Mouse (Mus musculus) embryo, embryonic 9.5 days (tissue): ENCODE results near the gene Ngp.
"Not testable (repeated sequence)": the region's sequence is repeated elsewhere in the genome, so short reads cannot be mapped to it uniquely, and the experiment has no call there.

Experiments used
- DNase-seq: peaks from one replicate; pipeline ENCODE4 v3.0.0-alpha.2; 2017; ENCODE audit errors: extremely low spot score

Ngp gene

GRCm38 (mm10) chr9:110419511-110420112 lies at the start of gene Ngp:
Gene Ngp (plus strand): TSS chr9:110419747.
- no peak for DNase-seq

GRCm38 (mm10) chr9:110369860-110370259 lies 49.7 kb upstream of the Ngp start:
- no peak for DNase-seq

DNA sequence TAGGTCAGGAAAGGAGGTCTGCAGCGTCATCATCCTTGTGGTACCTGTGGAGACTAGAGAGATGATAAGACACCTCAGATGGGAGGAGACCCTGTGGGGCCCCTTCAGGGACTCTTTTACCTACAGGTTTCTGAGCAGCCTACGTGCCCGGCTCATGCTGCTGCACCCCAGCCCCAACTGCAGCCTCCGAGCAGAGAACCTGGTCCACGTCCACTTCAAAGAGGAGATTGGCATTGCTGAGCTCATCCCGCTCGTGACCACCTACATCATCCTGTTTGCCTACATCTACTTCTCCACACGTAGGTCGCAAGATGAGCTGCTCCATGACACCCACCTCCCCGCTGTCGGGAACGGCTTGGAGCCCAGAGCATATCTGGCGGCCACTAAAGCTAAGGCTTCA lies 45.7 kb upstream of the Ngp start:
- DNase-seq = no peak

DNA sequence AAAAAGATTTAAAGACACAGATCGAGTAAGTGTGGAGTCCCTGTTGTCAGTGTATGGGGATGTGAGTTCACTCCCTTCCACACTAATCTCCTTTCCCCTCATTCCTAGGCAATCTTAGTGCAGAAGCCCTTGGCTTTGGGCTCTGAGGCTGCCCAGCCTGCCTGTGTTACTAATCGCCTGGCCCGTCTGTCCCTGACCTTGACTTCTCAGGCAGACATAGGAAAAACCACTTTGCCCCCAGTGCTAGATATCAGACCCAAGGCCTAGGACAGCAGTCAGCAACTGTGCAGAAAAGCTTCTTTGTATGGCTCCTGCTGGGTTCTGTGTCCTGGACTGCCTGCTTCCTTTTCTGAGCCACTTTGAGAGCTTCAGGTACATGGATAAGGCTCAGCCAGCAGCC lies 43.9 kb upstream of the Ngp start:
- DNase-seq = no peak

DNA sequence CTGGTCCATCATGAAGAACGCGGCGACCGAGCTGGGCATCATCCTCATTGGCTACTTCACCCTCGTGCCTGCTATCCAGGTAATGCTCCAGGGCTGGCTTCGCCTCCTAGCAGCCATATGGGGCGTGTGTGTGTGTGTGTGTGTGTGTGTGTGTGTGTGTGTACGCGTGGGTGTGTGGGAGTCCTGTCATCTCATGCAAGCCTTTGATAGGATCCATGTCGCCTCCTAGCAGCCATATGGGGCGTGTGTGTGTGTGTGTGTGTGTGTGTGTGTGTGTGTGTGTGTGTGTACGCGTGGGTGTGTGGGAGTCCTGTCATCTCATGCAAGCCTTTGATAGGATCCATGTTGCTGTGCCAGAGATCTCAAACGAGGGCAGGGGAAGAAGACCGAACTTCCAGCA lies 41.9 kb upstream of the Ngp start:
- not testable (repeated sequence) for DNase-seq

- DNase-seq = no peak
Measured at GRCm38 (mm10) chr9:110379361-110379760, 40.2 kb upstream of the Ngp start.

GRCm38 (mm10) chr9:110380662-110381061 lies 38.9 kb upstream of the Ngp start:
- DNase-seq = peak; percentile 17

GRCm38 (mm10) chr9:110381292-110381691 lies 38.3 kb upstream of the Ngp start:
- DNase-seq = no peak

GRCm38 (mm10) chr9:110384369-110384929 lies 35.1 kb upstream of the Ngp start:
- no peak for DNase-seq

GRCm38 (mm10) chr9:110388011-110388410 lies 31.5 kb upstream of the Ngp start:
- DNase-seq = no peak

GRCm38 (mm10) chr9:110390843-110391242 lies 28.7 kb upstream of the Ngp start:
- DNase-seq = no peak

DNA sequence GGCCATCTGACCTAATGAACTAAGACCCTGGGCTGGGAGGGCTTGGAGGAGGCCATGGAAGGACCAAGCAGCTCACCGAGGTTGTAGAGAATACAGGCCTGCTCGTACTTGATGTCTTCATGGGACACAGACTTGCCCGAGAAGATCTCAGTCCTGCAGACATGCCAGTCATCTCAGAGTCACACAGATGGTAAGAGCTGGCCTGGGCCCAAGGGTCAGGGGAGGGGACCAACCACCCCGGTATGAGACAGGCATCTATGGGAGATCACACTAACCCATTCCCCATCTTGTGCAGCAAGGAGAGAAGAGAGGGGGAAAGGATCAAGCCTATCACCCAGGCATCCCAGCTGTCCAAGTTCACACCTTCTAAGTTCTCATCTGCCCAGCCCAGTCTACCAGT lies 26.3 kb upstream of the Ngp start:
- no peak for DNase-seq

DNA sequence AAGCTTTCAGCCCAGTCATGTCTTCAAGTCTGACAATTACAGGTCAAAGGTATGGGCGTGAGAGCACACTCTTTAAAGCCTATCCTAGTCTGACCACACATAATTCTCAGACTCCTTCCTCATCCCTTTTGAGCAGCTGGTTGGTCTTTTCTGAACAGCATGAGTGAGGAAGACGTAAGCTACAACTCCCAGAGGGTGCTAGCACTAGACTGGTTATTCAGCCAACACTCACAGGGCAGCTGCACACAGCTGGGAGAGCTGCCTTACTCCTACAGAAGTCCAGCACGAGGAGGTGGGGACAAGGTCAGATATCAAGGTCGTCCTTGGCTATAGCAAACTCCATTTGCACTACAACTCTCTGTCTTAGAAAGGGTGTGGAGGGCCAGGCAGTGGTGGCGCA lies 18.9 kb upstream of the Ngp start:
- no peak for DNase-seq

DNA sequence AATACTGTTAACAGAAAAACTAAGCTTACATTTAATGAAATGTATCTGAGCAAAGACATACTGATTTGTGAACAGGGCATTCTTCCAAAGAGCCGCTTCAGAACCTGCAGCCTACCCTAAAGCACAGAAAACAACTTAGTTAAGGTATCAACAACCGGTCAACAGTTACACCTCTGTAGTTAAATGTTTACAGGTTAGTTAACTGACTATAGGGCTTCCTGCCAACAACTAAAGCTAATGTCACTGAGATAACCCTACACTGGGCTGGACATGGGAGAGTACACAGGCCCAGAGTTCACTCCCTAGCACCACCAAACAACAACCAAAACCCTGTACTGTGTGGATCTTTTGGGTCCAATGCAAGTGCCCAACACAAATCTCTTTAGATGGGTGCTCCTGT lies 16.8 kb upstream of the Ngp start:
- no peak for DNase-seq

GRCm38 (mm10) chr9:110403240-110403639 lies 16.3 kb upstream of the Ngp start:
- DNase-seq = not testable (repeated sequence)

DNA sequence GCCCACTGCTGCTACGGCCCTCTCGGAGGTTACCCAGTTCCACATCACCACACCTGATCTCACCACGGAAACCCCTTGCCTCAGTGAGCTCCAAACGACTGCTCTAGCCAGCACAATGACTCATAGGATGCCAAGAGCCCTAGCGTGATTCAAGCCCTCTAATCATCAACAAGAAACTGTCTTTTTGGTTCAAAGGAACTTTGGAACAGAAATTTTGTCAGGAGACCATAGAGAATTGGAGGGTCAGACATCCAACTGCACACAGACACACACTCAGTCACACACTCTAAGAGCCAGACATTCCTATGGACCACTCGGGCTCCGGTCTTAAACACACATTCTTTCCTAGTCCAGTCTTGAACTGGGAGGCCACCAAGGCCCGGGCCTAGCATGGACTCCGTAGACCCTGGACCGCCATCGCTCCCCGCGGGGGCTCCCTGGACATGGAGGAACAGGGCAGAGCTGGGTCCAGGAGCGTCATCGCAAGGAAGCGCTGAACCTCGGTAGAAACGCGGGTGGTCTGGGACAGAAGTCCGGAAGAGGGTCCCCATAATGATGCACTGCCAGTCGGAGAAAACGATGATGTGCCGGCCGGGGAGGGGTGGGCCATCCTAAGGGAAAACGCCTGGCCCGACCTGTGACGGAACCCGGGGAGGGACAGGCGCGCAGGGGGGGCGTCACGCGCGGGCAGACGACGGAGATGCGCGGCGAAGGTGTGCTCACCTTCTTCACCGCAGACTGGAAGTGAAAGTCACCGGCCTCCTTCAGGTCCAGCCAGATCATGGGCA lies 12.0 kb upstream of the Ngp start:
- DNase-seq = no peak

DNA sequence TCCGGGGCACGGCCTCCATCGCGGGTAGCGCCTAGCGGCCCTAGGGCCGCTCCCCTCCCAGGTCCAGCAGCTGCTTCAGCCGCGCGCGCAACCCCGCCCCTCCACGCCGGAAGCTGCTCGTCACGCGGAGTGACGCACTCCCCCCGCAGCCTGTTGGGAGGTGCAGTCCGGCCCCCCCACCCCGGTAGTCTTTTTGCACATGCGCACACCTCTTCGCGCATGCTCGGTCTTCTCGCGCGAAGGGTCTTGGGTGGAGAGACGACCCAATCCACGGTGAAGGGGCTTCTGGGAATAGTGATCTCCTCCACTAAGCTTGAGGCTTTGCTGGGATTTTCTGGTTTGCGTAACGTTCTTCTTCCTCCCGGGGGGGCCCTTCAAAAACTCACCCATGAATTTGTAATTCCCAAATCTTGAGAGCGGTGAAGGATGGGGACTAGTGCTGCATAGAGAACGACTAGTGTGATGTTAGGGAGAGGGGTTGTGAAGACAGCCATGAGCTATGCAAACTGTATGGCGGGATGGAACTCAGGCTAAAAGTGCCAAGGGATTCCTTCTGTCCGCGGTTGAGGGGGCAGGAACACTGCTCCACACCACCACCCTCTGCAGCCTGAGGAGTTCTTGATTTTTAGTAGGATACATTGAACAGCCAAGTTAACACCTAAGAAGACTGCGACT lies 11.3 kb upstream of the Ngp start, which contains the start of gene Ptpn23:
Gene Ptpn23, minus strand, starts transcription at position 115 of the 675 bp plus-strand sequence.
- peak; percentile 96 for DNase-seq

GRCm38 (mm10) chr9:110410908-110411887 lies 8.3 kb upstream of the Ngp start:
- DNase-seq = peak; percentile 84

- no peak for DNase-seq
Measured at GRCm38 (mm10) chr9:110412926-110413325, 6.6 kb upstream of the Ngp start.

DNA sequence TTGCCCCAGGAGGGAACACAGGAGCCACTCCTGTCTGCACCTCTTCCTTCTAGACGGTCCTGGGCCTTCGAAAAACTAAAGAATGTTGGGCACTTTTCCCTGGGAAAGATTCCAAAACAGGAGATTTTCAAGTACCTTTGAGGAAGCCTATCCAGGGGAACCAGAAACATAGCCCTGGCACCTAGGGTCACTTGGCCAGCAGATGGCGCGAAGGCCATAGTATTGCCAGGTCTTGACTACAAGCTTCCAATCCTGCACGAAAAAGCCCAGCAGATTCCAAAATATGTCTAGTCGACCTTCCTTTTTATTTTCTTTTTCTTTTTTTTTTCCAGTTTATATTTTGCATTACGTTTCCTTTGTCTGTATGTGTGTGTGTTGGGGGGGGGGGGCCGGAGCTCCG lies 5.8 kb upstream of the Ngp start:
- DNase-seq = no peak

- no peak for DNase-seq
Measured at GRCm38 (mm10) chr9:110431241-110431640, 11.7 kb downstream of the Ngp start.
